Mouse (Mus musculus): ENCODE data around the gene Fbxw7.

- TF ChIP-seq CTCF (IDR thresholded peaks at IDR 0.05; ENCODE audit: insufficient read depth, low read depth, low read length): no peak
- no peak for TF ChIP-seq POLR2A (IDR thresholded peaks at IDR 0.05; ENCODE audit: insufficient read depth, low read depth, low read length)
These were observed 5.7 kb downstream of the Fbxw7 start for GRCm38 (mm10) chr3:84820654-84821201.

All from olfactory bulb, adult 2 months (tissue).